Mouse (Mus musculus) megakaryocyte-erythroid progenitor cell, adult 5-6 weeks (primary cell): Measurements from ENCODE around the gene Mapk8ip2. TPM values are rescaled to one million over a fixed set of nuclear protein-coding genes. Genes with fewer than 3 reads are reported as not detected.
"Not testable (repeated sequence)": the region's sequence is repeated elsewhere in the genome, so short reads cannot be mapped to it uniquely, and the experiment has no call there.

Source experiments
- ATAC-seq: replicated peaks from 2 replicates; pipeline ENCODE4 v1.8.0; 2016; ENCODE audit warnings: mild to moderate bottlenecking, inconsistent platforms; ENCODE audit not compliant: severe bottlenecking, poor library complexity, low FRiP score, low TSS enrichment
- total RNA-seq, 2 experiments: library from RNA; stranded (forward) in 1 of 2; stranded (reverse) in 1 of 2; fragments of 200-1000, 215-1000 nt in 1 of 2; fragments of >200 nt in 1 of 2; fragmentation: Nextera tagmentation in 1 of 2; gene quantifications; 2 replicates each; pipeline ENCODE4 v1.2.3; 2014 to 2017

Gene Mapk8ip2
- not detected in 2 replicates for total RNA-seq (2014; fragmentation: Nextera tagmentation)
- total RNA-seq (2017): not detected in 2 replicates

GRCm38 (mm10) chr15:89453865-89454478 lies at the start of gene Mapk8ip2:
TSS of gene Mapk8ip2 (plus strand) at chr15:89453913.
- ATAC-seq: no peak

GRCm38 (mm10) chr15:89404831-89405623 lies 48.7 kb upstream of the Mapk8ip2 start:
- no peak for ATAC-seq

GRCm38 (mm10) chr15:89406691-89407090 lies 47.0 kb upstream of the Mapk8ip2 start:
- no peak for ATAC-seq

- no peak for ATAC-seq
Measured at GRCm38 (mm10) chr15:89410118-89410517, 43.6 kb upstream of the Mapk8ip2 start, which contains the start of gene Syce3. TSS of gene Syce3 (minus strand) at chr15:89410503.

- ATAC-seq: no peak
Measured at GRCm38 (mm10) chr15:89415282-89415681, 38.4 kb upstream of the Mapk8ip2 start.

GRCm38 (mm10) chr15:89421938-89422337 lies 31.8 kb upstream of the Mapk8ip2 start:
- ATAC-seq: no peak

GRCm38 (mm10) chr15:89424621-89425020 lies 29.1 kb upstream of the Mapk8ip2 start:
- ATAC-seq: no peak

- no peak for ATAC-seq
Measured at GRCm38 (mm10) chr15:89425711-89426121, 28.0 kb upstream of the Mapk8ip2 start, which contains the start of gene Cpt1b. TSS of gene Cpt1b (minus strand) at chr15:89425863.

GRCm38 (mm10) chr15:89426716-89427115 lies 27.0 kb upstream of the Mapk8ip2 start:
- no peak for ATAC-seq

- ATAC-seq: no peak
Measured at GRCm38 (mm10) chr15:89428136-89428790, 25.4 kb upstream of the Mapk8ip2 start.

- no peak for ATAC-seq
Measured at GRCm38 (mm10) chr15:89428821-89429351, 24.8 kb upstream of the Mapk8ip2 start.

- peak; percentile 88 for ATAC-seq
Measured at GRCm38 (mm10) chr15:89429352-89430221, 24.1 kb upstream of the Mapk8ip2 start, which contains the start of the genes C730034F03Rik, Gm44502 and Chkb. TSS of gene C730034F03Rik (plus strand) at chr15:89429589. TSS of gene Gm44502 (minus strand) at chr15:89429696. TSS of gene Chkb (minus strand) at chr15:89429908.

GRCm38 (mm10) chr15:89430341-89430740 lies 23.4 kb upstream of the Mapk8ip2 start:
- ATAC-seq: no peak

GRCm38 (mm10) chr15:89430771-89431170 lies 22.9 kb upstream of the Mapk8ip2 start:
- not testable (repeated sequence) for ATAC-seq

- no peak for ATAC-seq
Measured at GRCm38 (mm10) chr15:89431271-89431670, 22.4 kb upstream of the Mapk8ip2 start.

- no peak for ATAC-seq
Measured at GRCm38 (mm10) chr15:89431806-89432205, 21.9 kb upstream of the Mapk8ip2 start.

- ATAC-seq: no peak
Measured at GRCm38 (mm10) chr15:89432946-89433345, 20.8 kb upstream of the Mapk8ip2 start.

- ATAC-seq: no peak
Measured at GRCm38 (mm10) chr15:89434136-89434535, 19.6 kb upstream of the Mapk8ip2 start.

- no peak for ATAC-seq
Measured at GRCm38 (mm10) chr15:89435878-89436277, 17.8 kb upstream of the Mapk8ip2 start.
